Mouse (Mus musculus) Patski (cell line): ENCODE measurements around the gene Itprid1. TPM values are rescaled to one million over a fixed set of nuclear protein-coding genes. Genes with fewer than 3 reads are reported as not detected.

Experiments used
- ATAC-seq: fragments of 100-300 bp; one replicate; pipeline ENCODE4 v1.8.0; 2021
- CTCF ChIA-PET: fragments of 350-600 bp; sonication (Branson Sonifier 250); formaldehyde crosslinking; loops from one replicate; lab custom pipeline; 2022; ENCODE audit warnings: inconsistent platforms; lab: Charles Lee
- POLR2A ChIA-PET: fragments of 350-600 bp; sonication (Branson Sonifier 250); formaldehyde crosslinking; loops from one replicate; lab custom pipeline; 2022; ENCODE audit warnings: antibody characterized with exemption, inconsistent platforms; lab: Charles Lee
- DNase-seq: peaks from one replicate; pipeline ENCODE4 v3.0.0-alpha.2; 2011; ENCODE audit warnings: low read depth, low spot score
- H3K27me3 ChIP-seq: fragments of 371-371 bp; one replicate; pipeline ENCODE4 v1.5.1; 2021
- CTCF ChIP-seq: fragments of 100-300 bp; IDR thresholded peaks from one replicate; pipeline ENCODE4 v1.5.1; 2021
- in situ Hi-C: fragments of 300-500 bp; cut with MboI; formaldehyde crosslinking; loops from 3 replicates; pipeline ENCODE4 v1.11.1; 2018; ENCODE audit warnings: low pct_unique_long_range_greater_than_20kb, mixed read lengths
- polyA plus RNA-seq: library from polyadenylated mRNA; unstranded; gene quantifications from one replicate; pipeline ENCODE4 v1.2.3, GENCODE M21; 2021

The Itprid1 gene
- polyA plus RNA-seq, result not detected

GRCm38 (mm10) chr6:55836650-55837320 is at the start of gene Itprid1:
Gene Itprid1 (plus strand): TSS chr6:55836895.
- CTCF ChIA-PET, result no interaction called here
- DNase-seq, result no peak
- POLR2A ChIA-PET, result no interaction called here
- H3K27me3 ChIP-seq, result peaks cover 8% of the 10 kb centered on the region
- ATAC-seq, result no peak
- in situ Hi-C loops, result no loop called here
- TF ChIP-seq CTCF, result no peak

GRCm38 (mm10) chr6:55789557-55789956 is 47.1 kb upstream of the Itprid1 start:
- no peak for ATAC-seq
- peaks cover 3% of the 10 kb centered on the region for H3K27me3 ChIP-seq
- CTCF ChIA-PET, result no interaction called here

GRCm38 (mm10) chr6:55791852-55792496 is 44.7 kb upstream of the Itprid1 start:
- POLR2A ChIA-PET, result no interaction called here
- DNase-seq, result no peak
- in situ Hi-C loops, result no loop called here

More at GRCm38 (mm10) chr6:55789557-55789956, 47.1 kb upstream of the Itprid1 start:
- POLR2A ChIA-PET, result no interaction called here
- DNase-seq, result no peak
- TF ChIP-seq CTCF, result no peak
- in situ Hi-C loops, result no loop called here

GRCm38 (mm10) chr6:55792536-55792935 is 44.2 kb upstream of the Itprid1 start:
- ChIA-PET CTCF (no interaction called here), POLR2A (no interaction called here)
- no peak for TF ChIP-seq CTCF
- no peaks in the 10 kb centered on the region for H3K27me3 ChIP-seq
- in situ Hi-C loops, result no loop called here
- no peak for DNase-seq
- no peak for ATAC-seq

More at GRCm38 (mm10) chr6:55791852-55792496, 44.7 kb upstream of the Itprid1 start:
- no peak for TF ChIP-seq CTCF
- H3K27me3 ChIP-seq, result no peaks in the 10 kb centered on the region
- no peak for ATAC-seq
- CTCF ChIA-PET, result no interaction called here

GRCm38 (mm10) chr6:55802686-55803085 is 34.0 kb upstream of the Itprid1 start:
- no peak for TF ChIP-seq CTCF
- CTCF ChIA-PET, result no interaction called here
- H3K27me3 ChIP-seq, result peaks cover 17% of the 10 kb centered on the region
- in situ Hi-C loops, result no loop called here
- POLR2A ChIA-PET, result no interaction called here
- no peak for ATAC-seq
- no peak for DNase-seq

- H3K27me3 ChIP-seq, result peaks cover 12% of the 10 kb centered on the region
- POLR2A ChIA-PET, result no interaction called here
- ATAC-seq, result no peak
- TF ChIP-seq CTCF, result no peak
- DNase-seq, result no peak
- CTCF ChIA-PET, result no interaction called here
- in situ Hi-C loops, result no loop called here
Observed at GRCm38 (mm10) chr6:55803357-55803756, 33.3 kb upstream of the Itprid1 start.

- POLR2A ChIA-PET, result no interaction called here
- TF ChIP-seq CTCF, result peak; percentile 36
- CTCF ChIA-PET, result no interaction called here
- no peak for ATAC-seq
- in situ Hi-C loops, result no loop called here
- DNase-seq, result no peak
- peaks cover 9% of the 10 kb centered on the region for H3K27me3 ChIP-seq
Observed at GRCm38 (mm10) chr6:55803991-55804680, 32.6 kb upstream of the Itprid1 start.

GRCm38 (mm10) chr6:55804681-55805000 is 32.1 kb upstream of the Itprid1 start:
- peaks cover 9% of the 10 kb centered on the region for H3K27me3 ChIP-seq
- ATAC-seq (no peak), DNase-seq (no peak)
- ChIA-PET POLR2A (no interaction called here), CTCF (no interaction called here)
- no peak for TF ChIP-seq CTCF
- in situ Hi-C loops, result no loop called here

GRCm38 (mm10) chr6:55805291-55806137 is 31.2 kb upstream of the Itprid1 start:
- peaks cover 9% of the 10 kb centered on the region for H3K27me3 ChIP-seq
- ChIA-PET CTCF (no interaction called here), POLR2A (no interaction called here)
- in situ Hi-C loops, result no loop called here
- DNase-seq, result no peak
- no peak for TF ChIP-seq CTCF
- ATAC-seq, result no peak

- no peak for DNase-seq
- in situ Hi-C loops, result no loop called here
- ChIA-PET CTCF (no interaction called here), POLR2A (no interaction called here)
- no peak for ATAC-seq
- no peaks in the 10 kb centered on the region for H3K27me3 ChIP-seq
- no peak for TF ChIP-seq CTCF
Observed at GRCm38 (mm10) chr6:55806537-55806936, 30.2 kb upstream of the Itprid1 start.
